Mouse (Mus musculus) ES-E14 (cell line): ENCODE data around the gene C1ra. TPM values are rescaled to one million over a fixed set of nuclear protein-coding genes. Genes with fewer than 3 reads are reported as not detected.
"Not testable (repeated sequence)": the region's sequence is repeated elsewhere in the genome, so short reads cannot be mapped to it uniquely, and the experiment has no call there.

ENCODE experiments used
- DNase-seq: peaks from one replicate; pipeline ENCODE4 v3.0.0-alpha.2; 2013; ENCODE audit warnings: low read depth, low spot score
- H3K27ac ChIP-seq: 2 replicates; pipeline ENCODE4 v1.5.1; 2012; ENCODE audit warnings: low read depth, mild to moderate bottlenecking, low read length, moderate library complexity, mixed read lengths; ENCODE audit not compliant: poor library complexity, insufficient read depth, severe bottlenecking
- H3K36me3 ChIP-seq: 2 replicates; pipeline ENCODE4 v1.6.1; 2012; ENCODE audit warnings: mild to moderate bottlenecking, low read length, moderate library complexity, mixed read lengths; ENCODE audit not compliant: control insufficient read depth, poor library complexity, insufficient read depth, severe bottlenecking
- H3K4me1 ChIP-seq, 2 experiments: fragments of 150-350 bp in 1 of 2; sonication (generic) in 1 of 2; 2 replicates each; pipeline ENCODE4 v1.6.1; 2012; ENCODE audit warnings: low read length in 2 of 2, mild to moderate bottlenecking in 1 of 2, mixed read lengths in 1 of 2; ENCODE audit not compliant: control insufficient read depth in 2 of 2, insufficient read depth in 2 of 2, poor library complexity in 1 of 2
- H3K4me3 ChIP-seq, 2 experiments: fragments of 150-350 bp in 1 of 2; sonication (generic) in 1 of 2; 2 replicates each; pipeline ENCODE4 v1.5.1; 2012; ENCODE audit warnings: low read length in 2 of 2, low read depth in 1 of 2, mild to moderate bottlenecking in 1 of 2, mixed read lengths in 1 of 2; ENCODE audit not compliant: insufficient read depth in 1 of 2, poor library complexity in 1 of 2, severe bottlenecking in 1 of 2
- H3K9ac ChIP-seq: 2 replicates; pipeline ENCODE4 v1.6.1; 2012; ENCODE audit warnings: low read depth, mild to moderate bottlenecking, low read length, mixed read lengths; ENCODE audit not compliant: poor library complexity, insufficient read depth, severe bottlenecking
- H3K9me3 ChIP-seq: fragments of 150-350 bp; sonication (generic); 2 replicates; pipeline ENCODE4 v1.6.1; 2012; ENCODE audit warnings: low read depth, mild to moderate bottlenecking, low read length; ENCODE audit not compliant: control insufficient read depth, insufficient read depth
- CHD2 ChIP-seq: IDR thresholded peaks from 2 replicates; pipeline ENCODE4 v1.6.1; 2014; ENCODE audit warnings: mild to moderate bottlenecking, low read depth, low read length, inconsistent platforms
- HCFC1 ChIP-seq: IDR thresholded peaks from 2 replicates; pipeline ENCODE4 v1.6.1; 2012; ENCODE audit warnings: low read length, inconsistent platforms, borderline replicate concordance; ENCODE audit not compliant: insufficient read depth
- MAFK ChIP-seq: IDR thresholded peaks from 2 replicates; pipeline ENCODE4 v1.6.1; 2014; ENCODE audit warnings: mild to moderate bottlenecking, low read depth, low read length, inconsistent platforms; ENCODE audit not compliant: insufficient read depth
- ZC3H11A ChIP-seq: IDR thresholded peaks from 2 replicates; pipeline ENCODE4 v1.6.1; 2012; ENCODE audit warnings: low read depth, mild to moderate bottlenecking, inconsistent platforms, low read length, borderline replicate concordance
- ZNF384 ChIP-seq: IDR thresholded peaks from 2 replicates; pipeline ENCODE4 v1.6.1; 2012; ENCODE audit warnings: low read depth, low read length, inconsistent platforms
- in situ Hi-C, 2 experiments: fragments of 600-800 bp; cut with MboI; formaldehyde crosslinking; loops; one replicate each; pipeline ENCODE4 v1.15.1; 2025; ENCODE audit warnings: low sequenced_read_pairs in 2 of 2, inconsistent platforms in 1 of 2; ENCODE audit not compliant: unreplicated experiment in 2 of 2
- total RNA-seq: library from RNA; depleted of rRNA; stranded (reverse); fragments of 300-350 nt; gene quantifications from 2 replicates; pipeline ENCODE4 v1.2.3, GENCODE M21; 2012

Gene C1ra
- total RNA-seq, 1 experiment = 0.31 TPM

DNA sequence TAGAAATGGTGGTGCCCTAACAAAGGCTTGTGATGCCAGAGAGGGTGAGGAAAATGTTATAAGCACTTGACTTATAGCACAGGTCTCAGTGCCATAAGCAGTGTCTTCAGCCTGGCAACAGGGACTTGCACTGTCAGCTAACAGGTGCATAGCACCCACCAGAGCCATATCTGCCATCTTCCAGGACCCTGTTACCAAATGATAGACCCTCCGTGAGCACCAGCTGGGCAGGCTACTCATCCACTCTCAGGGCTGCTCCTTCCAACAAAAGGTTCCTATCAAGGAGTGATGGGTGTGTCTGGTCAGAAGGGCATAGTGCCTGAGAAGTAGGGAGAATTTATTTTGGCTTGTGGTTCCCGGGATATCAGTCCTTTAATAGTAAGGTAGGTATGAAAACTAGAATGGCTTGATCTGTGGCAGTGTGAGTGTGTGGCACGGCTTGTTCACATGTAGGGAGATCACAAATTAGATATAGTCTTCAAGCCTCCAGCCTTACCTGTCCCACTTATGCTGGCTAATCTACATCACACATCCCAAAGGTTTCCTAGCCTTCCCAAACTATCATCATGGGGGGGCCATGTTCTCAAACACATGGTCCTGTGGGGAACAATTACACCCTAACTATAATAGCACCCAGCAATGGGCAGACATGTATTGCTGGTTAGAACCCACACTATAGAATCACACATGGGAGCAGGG is 33.2 kb upstream of the C1ra start:
- H3K9ac ChIP-seq = peak overlapping the region; percentile 94
- peak overlapping the region; percentile 83 for H3K27ac ChIP-seq
- no peaks in the 10 kb centered on the region for H3K9me3 ChIP-seq
- in situ Hi-C loops = no loop called here
- no peak for TF ChIP-seq MAFK
- no peak for TF ChIP-seq ZNF384
- no peak for TF ChIP-seq CHD2
- no peak for TF ChIP-seq ZC3H11A
- TF ChIP-seq HCFC1 = no peak
- peaks cover 0 to 23% of the 10 kb centered on the region in 2 experiments; a peak in 2 of 4 replicates for H3K4me1 ChIP-seq
- DNase-seq = no peak
- H3K4me3 ChIP-seq = no peak overlapping the region
- peaks cover 11% of the 10 kb centered on the region for H3K36me3 ChIP-seq

DNA sequence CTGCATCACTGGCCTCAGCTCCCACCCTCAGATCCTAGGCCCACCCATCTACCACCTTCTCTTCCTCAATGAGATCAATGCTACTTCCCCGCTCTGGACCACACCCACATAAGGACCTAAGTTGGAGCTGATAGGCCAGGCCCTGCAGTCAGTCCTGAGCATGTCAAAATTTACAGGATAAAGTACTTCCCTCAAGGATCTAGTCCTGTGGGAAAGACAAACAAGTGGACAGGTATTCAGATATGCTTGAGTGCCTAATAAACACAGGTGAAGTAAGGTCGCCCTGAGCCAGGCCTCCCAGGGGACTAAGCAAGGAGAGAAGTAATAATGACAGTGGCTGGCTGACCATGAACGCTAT is 32.7 kb upstream of the C1ra start:
- in situ Hi-C loops = no loop called here
- no peak for TF ChIP-seq ZC3H11A
- no peak for TF ChIP-seq ZNF384
- no peak for TF ChIP-seq HCFC1
- TF ChIP-seq MAFK = no peak
- no peak for TF ChIP-seq CHD2
- H3K9ac ChIP-seq = peak overlapping the region; percentile 94
- H3K27ac ChIP-seq = peak overlapping the region; percentile 83; the same call in 1 of the 2 replicates
- H3K36me3 ChIP-seq = peaks cover 11% of the 10 kb centered on the region
- peaks cover 0 to 26% of the 10 kb centered on the region in 2 experiments; a peak in 2 of 4 replicates for H3K4me1 ChIP-seq
- no peak for DNase-seq
- H3K9me3 ChIP-seq = no peaks in the 10 kb centered on the region
- H3K4me3 ChIP-seq = no peak overlapping the region

DNA sequence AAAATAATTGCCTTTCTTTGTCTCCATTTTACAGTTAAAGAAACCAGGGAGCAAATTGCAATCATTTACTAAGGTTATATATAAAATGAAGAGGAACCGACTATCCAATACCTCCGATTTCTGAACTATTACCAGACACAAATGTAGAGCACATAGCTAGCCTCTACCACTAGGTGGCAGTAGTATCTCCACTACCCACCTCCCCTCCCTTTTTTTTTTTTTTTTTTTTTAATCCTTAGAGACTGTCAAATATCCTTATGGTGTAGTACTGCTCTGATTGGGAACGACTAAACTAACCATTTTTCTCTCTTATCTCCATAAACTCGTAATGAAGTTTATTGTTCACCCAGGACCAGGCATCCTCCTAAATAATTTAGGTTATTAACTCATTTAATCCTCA is 31.9 kb upstream of the C1ra start:
- TF ChIP-seq CHD2 (no peak), HCFC1 (no peak), ZNF384 (peak; percentile 99), ZC3H11A (no peak), MAFK (0 out of 2 replicates have a peak, but pooled peaks have one; percentile 31)
- Histone ChIP-seq H3K9me3 (no peaks in the 10 kb centered on the region), H3K27ac (no peak overlapping the region), H3K4me3 (no peak overlapping the region), H3K36me3 (peaks cover 11% of the 10 kb centered on the region), H3K4me1 (peaks cover 5 to 27% of the 10 kb centered on the region in 2 experiments; a peak in 2 of 4 replicates), H3K9ac (no peak overlapping the region)
- no peak for DNase-seq
- in situ Hi-C loops = no loop called here

DNA sequence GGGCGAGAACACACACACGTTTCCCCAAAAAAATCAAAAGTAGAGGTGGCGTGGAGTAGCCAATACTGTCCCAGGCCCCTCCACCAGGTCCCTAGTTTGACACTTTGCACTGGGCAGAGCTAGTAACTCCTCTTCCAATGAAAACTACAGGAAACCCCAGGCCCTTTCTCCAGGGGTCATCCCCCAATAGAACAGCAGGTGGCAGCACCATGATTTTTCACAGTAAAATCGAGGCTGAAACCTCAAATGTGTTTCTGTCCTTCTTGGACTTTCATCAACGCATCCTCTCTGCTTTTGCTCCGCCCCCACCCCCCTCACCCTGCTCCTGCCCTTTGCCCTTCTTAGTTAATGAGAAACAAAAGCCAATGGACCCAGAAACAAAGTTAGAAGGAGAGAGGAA is 30.6 kb upstream of the C1ra start:
- Histone ChIP-seq H3K36me3 (peaks cover 4% of the 10 kb centered on the region), H3K4me3 (no peak overlapping the region), H3K9me3 (no peaks in the 10 kb centered on the region), H3K9ac (0 out of 2 replicates have a peak overlapping the region, but pooled peaks have one; percentile 23), H3K27ac (no peak overlapping the region), H3K4me1 (peaks cover 5 to 27% of the 10 kb centered on the region in 2 experiments; a peak in 3 of 4 replicates)
- TF ChIP-seq ZC3H11A (no peak), CHD2 (0 out of 2 replicates have a peak, but pooled peaks have one; percentile 41)
- no peak for DNase-seq
- in situ Hi-C loops = no loop called here

DNA sequence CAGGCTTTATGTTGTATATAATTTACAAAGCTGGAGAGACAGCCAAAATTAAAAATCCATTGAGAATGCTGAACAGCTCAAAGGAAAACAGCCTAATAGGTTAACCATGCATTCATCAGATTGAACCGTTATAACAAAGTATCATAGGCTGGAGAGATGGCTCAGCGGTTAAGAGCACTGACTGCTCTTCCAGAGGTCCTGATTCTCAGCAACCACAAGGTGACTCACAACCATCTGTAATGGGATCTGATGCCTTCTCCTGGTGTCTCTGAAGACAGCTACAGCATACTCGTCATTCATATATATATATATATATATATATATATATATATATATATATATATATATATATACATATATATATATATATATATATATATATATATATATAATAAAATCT is 28.4 kb upstream of the C1ra start:
- H3K9me3 ChIP-seq, in situ Hi-C loops, H3K36me3 ChIP-seq, H3K9ac ChIP-seq, H3K27ac ChIP-seq, DNase-seq, H3K4me3 ChIP-seq: not testable (repeated sequence)
- peaks cover 5 to 20% of the 10 kb centered on the region in 2 experiments; a peak in 3 of 4 replicates for H3K4me1 ChIP-seq
